Mouse (Mus musculus) G1E (cell line): ENCODE results near the gene Ogfod2. TPM values are rescaled to one million over a fixed set of nuclear protein-coding genes. Genes with fewer than 3 reads are reported as not detected.
A peak's percentile ranks its signal among the peaks of the same experiment; 100 is the strongest.

ENCODE experiments used
- ATAC-seq: 2 replicates; pipeline ENCODE4 v1.8.0; 2016; ENCODE audit warnings: mild to moderate bottlenecking; ENCODE audit not compliant: insufficient number of reproducible peaks, poor library complexity, low FRiP score, severe bottlenecking; ENCODE audit errors: extremely low read depth
- DNase-seq: peaks from one replicate; pipeline ENCODE4 v3.0.0; 2012; ENCODE audit warnings: low spot score
- H3K27me3 ChIP-seq: 2 replicates; pipeline ENCODE4 v1.6.1; 2012; ENCODE audit warnings: mild to moderate bottlenecking, low read length, inconsistent platforms; ENCODE audit not compliant: insufficient read depth
- H3K36me3 ChIP-seq: replicated peaks from 2 replicates; pipeline ENCODE3; 2012; ENCODE audit warnings: mild to moderate bottlenecking, inconsistent platforms
- H3K4me1 ChIP-seq: 2 replicates; pipeline ENCODE4 v1.6.1; 2012; ENCODE audit warnings: low read depth, low read length, inconsistent platforms, mixed read lengths; ENCODE audit not compliant: insufficient read depth
- H3K4me3 ChIP-seq: 2 replicates; pipeline ENCODE4 v1.5.1; 2012; ENCODE audit warnings: low read depth, mild to moderate bottlenecking, inconsistent platforms, low read length, moderate library complexity, mixed read lengths
- H3K9me3 ChIP-seq: replicated peaks from 2 replicates; pipeline ENCODE4 v1.6.1; 2012; ENCODE audit warnings: inconsistent platforms
- CTCF ChIP-seq: IDR thresholded peaks from 2 replicates; pipeline ENCODE4 v1.5.1; 2012; ENCODE audit warnings: low read depth, low read length, inconsistent platforms, mixed read lengths
- GATA1 ChIP-seq: IDR thresholded peaks from 2 replicates; pipeline ENCODE4 v1.6.1; 2012; ENCODE audit warnings: borderline replicate concordance, low read length, inconsistent platforms, mixed read lengths
- GATA2 ChIP-seq: IDR thresholded peaks from 2 replicates; pipeline ENCODE4 v1.6.1; 2012; ENCODE audit warnings: low read depth, low read length, inconsistent platforms, borderline replicate concordance
- POLR2AphosphoS5 ChIP-seq: IDR thresholded peaks from 2 replicates; pipeline ENCODE4 v1.6.1; 2012; ENCODE audit warnings: low read depth, low read length, inconsistent platforms; ENCODE audit not compliant: insufficient replicate concordance
- TAL1 ChIP-seq: conservative IDR thresholded peaks from 2 replicates; pipeline ENCODE4 v1.6.1; 2012; ENCODE audit warnings: low read depth, low read length, inconsistent platforms, mixed read lengths
- polyA plus RNA-seq: library from polyadenylated mRNA; stranded (reverse); fragments of >175 nt; gene quantifications from 2 replicates; pipeline ENCODE4 v1.2.3, GENCODE M21; 2012
- total RNA-seq, 2 experiments: library from RNA; stranded (forward) in 1 of 2; stranded (reverse) in 1 of 2; fragments of 200-1000 nt in 1 of 2; fragments of >200 nt in 1 of 2; fragmentation: Nextera tagmentation in 1 of 2; gene quantifications; 2 replicates each; pipeline ENCODE4 v1.2.3; 2014 to 2017

The Ogfod2 gene
- total and polyA plus RNA-seq, 3 experiments = 14.9 to 60.2 (median 28.1) TPM

DNA sequence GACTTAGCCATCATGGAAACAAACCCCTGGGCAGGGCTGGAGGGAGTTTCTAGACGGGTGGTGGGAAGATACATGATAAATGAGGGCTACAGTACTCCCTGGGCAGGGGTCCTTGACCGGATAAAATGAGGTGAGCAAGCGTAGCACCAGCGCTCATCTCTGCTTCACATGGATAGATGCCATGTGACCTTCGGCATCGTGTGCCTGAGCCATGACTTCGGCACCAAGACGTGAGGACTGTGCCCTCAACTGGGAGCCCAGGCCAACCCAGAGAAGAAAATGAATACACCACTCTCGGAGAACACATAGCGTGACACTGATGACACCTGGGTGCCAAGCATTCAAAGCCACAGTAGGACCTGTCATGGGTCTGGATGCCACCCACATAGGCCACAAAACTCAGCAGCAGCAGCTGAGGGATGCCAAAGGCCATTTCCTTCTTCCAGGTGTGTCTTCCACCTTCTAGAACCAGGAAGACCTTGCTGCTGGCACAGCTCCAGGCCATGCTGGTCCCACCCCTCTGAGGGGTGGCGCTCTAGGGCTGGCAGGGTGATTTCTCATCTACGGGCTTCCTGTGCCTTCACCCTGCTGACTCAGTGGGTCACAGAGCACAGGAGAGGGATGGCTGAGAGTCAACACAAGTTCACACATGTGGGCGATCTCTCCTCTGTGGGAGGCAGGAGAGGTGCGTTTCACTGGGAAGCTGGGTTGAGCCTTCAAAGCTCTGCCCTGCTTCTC lies 28.1 kb upstream of the Ogfod2 start:
- Histone ChIP-seq H3K4me3 (no peak overlapping the region), H3K27me3 (peaks cover 42% of the 10 kb centered on the region), H3K9me3 (no peaks in the 10 kb centered on the region), H3K4me1 (peaks cover 36% of the 10 kb centered on the region), H3K36me3 (no peaks in the 10 kb centered on the region)
- ATAC-seq (no peak), DNase-seq (no peak)
- TF ChIP-seq CTCF (no peak), TAL1 (no peak), GATA2 (no peak), GATA1 (no peak), POLR2AphosphoS5 (no peak)

DNA sequence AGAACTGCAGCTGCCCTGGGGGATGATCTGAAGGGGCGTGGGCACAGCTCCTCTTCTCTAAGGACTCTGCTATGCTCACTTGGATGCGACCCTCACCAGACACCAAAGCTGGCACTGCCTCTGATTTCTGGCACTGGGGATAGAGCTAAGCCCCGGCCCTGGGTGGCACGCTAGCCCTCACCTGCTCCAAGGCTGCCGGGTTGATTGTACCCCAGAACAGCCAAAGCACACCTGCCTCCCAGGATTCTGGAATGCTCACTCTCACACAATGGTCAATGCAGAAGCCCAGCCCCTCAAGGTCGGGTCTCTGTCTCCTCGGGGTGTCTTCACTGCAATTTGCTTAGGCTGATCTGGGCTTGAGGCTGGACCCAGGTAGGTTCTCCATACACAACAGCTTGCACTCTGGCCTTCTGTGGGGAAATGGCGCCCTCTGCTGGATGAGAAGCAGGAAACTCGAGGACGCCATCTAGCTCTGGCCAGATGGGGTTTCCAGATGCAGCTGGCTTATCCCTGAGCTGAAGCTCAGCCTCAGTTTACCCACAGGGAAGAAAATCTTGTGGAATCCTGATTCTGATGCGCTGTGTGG lies 27.4 kb upstream of the Ogfod2 start:
- H3K4me1 ChIP-seq = peaks cover 32% of the 10 kb centered on the region
- H3K9me3 ChIP-seq = no peaks in the 10 kb centered on the region
- no peaks in the 10 kb centered on the region for H3K36me3 ChIP-seq
- no peak for TF ChIP-seq TAL1
- peak; percentile 79 for TF ChIP-seq CTCF
- peak; percentile 75 for DNase-seq
- peaks cover 40% of the 10 kb centered on the region for H3K27me3 ChIP-seq
- peak; percentile 34; the same call in 1 of the 2 replicates for ATAC-seq
- H3K4me3 ChIP-seq = no peak overlapping the region

DNA sequence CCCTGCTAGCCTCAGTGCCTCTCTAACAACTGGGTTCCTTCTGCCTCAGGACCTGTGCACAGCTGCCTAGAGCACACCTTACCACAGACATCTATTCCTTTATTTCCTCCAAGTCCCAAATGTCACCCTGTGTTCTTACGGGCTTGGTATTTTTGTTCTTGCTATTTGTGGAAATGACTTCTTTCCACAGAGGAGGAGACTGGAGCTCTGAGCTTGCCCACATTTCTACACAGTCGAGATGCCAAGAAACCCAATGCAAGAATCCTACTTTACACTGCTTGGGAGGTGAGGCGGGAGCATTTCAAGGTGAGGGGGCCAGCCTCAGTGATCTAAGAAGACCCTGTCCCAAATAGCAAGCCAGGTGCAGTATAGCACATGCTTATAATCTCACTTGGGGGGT lies 26.6 kb upstream of the Ogfod2 start:
- TF ChIP-seq POLR2AphosphoS5 = no peak
- TF ChIP-seq CTCF = no peak
- TF ChIP-seq TAL1 = no peak
- TF ChIP-seq GATA2 = no peak
- no peak for TF ChIP-seq GATA1
- no peak for ATAC-seq
- no peak for DNase-seq
- Histone ChIP-seq H3K36me3 (no peaks in the 10 kb centered on the region), H3K27me3 (peaks cover 35% of the 10 kb centered on the region), H3K9me3 (no peaks in the 10 kb centered on the region), H3K4me1 (peaks cover 28% of the 10 kb centered on the region), H3K4me3 (no peak overlapping the region)

DNA sequence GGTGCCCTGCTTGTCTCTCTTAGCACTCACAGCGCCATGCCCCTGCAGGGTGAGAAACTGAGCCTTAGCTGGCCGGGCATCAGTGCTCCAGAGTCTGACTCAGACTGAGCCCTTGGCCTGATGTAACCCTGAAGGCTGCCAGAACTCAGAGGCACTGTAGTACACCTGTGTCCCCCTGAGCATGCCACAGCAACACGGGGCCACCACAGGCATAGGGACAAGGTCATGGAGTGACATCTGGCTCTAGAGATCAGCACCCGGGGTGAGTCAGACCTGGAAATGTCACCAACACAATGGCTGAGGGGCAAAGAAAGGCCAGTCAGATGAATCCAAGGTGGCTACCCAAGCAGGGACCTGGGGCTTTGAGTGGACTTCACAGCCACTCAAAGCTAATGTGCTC lies 25.2 kb upstream of the Ogfod2 start:
- peaks cover 27% of the 10 kb centered on the region for H3K4me1 ChIP-seq
- TF ChIP-seq TAL1 (no peak), GATA1 (no peak), POLR2AphosphoS5 (no peak), CTCF (no peak), GATA2 (no peak)

DNA sequence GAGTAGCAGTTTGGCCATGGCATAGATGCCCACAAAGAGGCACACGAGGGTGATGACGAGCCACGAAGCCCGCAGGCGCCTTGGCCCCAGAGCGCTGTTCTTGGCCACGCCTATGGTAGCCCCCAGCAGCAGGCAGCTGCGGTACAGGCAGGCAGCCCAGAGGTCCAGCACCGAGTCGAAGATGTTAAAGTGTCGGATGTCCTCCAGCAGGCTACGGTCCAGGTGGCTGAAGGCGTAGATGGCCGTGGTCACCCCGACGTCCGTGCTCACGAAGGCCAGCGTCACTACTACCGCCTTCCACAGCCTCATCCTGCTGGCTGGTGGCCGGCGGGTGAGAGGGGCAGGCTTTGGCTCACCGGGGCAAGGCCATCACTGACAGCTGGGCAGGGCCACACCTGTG lies 22.2 kb upstream of the Ogfod2 start:
- H3K27me3 ChIP-seq = peaks cover 28% of the 10 kb centered on the region
- H3K36me3 ChIP-seq = no peaks in the 10 kb centered on the region
- peaks cover 46% of the 10 kb centered on the region for H3K4me1 ChIP-seq
- no peak overlapping the region for H3K4me3 ChIP-seq
- ATAC-seq (no peak), DNase-seq (no peak)
- no peaks in the 10 kb centered on the region for H3K9me3 ChIP-seq
- TF ChIP-seq TAL1 = no peak
- TF ChIP-seq POLR2AphosphoS5 = no peak
- TF ChIP-seq GATA1 = no peak
- TF ChIP-seq GATA2 = no peak
- no peak for TF ChIP-seq CTCF

More for the DNA sequence above, 25.2 kb upstream of the Ogfod2 start:
- peaks cover 34% of the 10 kb centered on the region for H3K27me3 ChIP-seq
- H3K9me3 ChIP-seq = no peaks in the 10 kb centered on the region
- DNase-seq (no peak), ATAC-seq (no peak)
- no peak overlapping the region for H3K4me3 ChIP-seq
- no peaks in the 10 kb centered on the region for H3K36me3 ChIP-seq

DNA sequence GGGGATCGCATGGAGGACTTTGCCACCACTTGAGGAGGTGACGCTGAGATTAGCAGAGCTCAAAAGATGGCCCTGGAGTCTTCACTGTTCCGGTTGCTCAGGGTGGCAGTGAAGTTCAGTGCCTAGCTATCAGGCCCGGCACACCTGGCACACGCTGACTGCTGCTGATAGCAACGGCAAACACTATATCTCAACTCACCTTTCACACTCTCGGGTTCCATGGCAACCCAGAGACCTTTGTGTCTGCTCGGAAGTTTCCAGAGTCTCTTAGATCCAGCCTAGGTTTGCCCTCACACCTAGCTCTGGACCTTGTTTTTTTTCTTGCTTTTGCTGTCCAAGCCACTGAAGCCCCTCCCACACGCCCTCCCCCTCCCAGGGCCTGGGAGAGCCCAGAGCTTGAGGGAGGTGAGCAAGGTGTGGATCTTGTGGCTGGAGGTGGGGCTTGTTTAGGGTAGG lies 20.1 kb upstream of the Ogfod2 start:
- peaks cover 13% of the 10 kb centered on the region for H3K27me3 ChIP-seq
- peak; percentile 63 for TF ChIP-seq TAL1
- TF ChIP-seq GATA1 = no peak
- no peak for TF ChIP-seq GATA2
- peaks cover 58% of the 10 kb centered on the region for H3K4me1 ChIP-seq
- no peak for ATAC-seq
- peak overlapping the region; percentile 56; the same call in 1 of the 2 replicates for H3K4me3 ChIP-seq
- H3K9me3 ChIP-seq = no peaks in the 10 kb centered on the region
- DNase-seq = no peak
- H3K36me3 ChIP-seq = no peaks in the 10 kb centered on the region
